Mouse (Mus musculus) CD4-positive helper T cell, adult 2 months (primary cell): Measurements from ENCODE around the gene Borcs8.
A peak's percentile ranks its signal among the peaks of the same experiment; 100 is the strongest.

Source experiments
- DNase-seq: peaks from one replicate; pipeline ENCODE4 v3.0.0-alpha.2; 2012; ENCODE audit warnings: low read depth, missing footprints, low spot score

The Borcs8 gene

DNA sequence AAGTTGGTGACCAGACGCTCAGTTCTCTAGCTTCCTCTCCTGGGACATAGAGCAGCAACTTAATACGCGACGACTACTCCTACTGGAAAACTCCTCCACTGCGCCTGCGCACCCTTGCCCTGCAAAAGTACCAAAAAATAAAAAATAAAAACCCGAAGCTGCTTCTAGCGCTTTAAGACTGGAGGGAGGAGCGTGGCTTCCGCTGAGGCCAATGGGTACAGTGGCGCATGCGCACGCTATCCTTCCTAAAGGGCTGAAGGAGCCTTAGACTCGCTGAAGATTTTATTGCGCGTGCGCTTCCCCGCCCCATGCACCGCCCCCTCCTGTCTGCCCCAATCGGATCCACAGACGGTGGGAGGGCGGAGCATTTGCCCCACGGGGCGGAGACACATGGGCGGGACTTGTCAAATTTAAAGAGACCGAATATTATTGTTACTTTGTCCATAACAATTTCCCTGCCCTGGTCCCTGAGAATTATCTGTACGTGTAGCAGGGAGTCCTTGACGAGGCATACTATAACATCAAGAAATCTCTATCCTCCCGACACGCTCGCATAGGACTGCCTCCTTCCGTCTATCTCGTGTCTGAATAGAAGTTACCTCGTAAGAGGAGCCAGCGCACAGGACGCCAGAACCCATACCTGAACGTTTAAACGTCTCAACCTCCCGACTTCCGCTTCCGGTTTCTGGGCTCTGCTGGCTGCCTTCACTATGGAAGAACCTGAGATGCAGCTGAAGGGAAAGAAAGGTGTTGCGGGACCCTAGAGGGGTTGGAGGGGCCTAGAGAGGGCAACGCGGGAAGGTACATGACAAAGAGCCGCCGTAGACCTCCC is at the start of gene Borcs8, which contains the start of the genes Rfxank and Mef2b:
Borcs8 (plus strand) TSS at position 474 of the 832 bp plus-strand sequence.
Rfxank (minus strand) TSS at position 129 of the 832 bp plus-strand sequence.
Mef2b (plus strand) TSS at position 686 of the 832 bp plus-strand sequence.
- DNase-seq, result peak; percentile 99

DNA sequence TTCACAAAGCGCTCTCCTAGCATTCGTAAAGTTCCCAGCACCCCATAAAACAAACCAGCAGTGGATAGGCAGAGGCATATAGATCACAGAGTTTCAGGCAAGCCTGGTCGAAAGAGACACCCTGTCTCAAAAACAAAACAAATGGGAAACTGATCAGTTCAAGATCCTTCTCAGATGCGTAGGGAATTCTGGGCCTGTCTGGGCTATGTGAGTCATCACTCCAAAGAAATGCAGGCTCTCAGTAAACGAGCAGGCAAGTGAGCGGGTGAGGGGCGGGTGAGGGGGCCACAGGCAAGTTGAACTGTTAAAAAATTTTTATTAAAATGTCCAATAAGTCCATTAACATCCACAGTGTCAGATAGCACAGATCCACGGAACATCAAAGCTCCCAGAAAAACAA is 46.5 kb upstream of the Borcs8 start:
- no peak for DNase-seq

DNA sequence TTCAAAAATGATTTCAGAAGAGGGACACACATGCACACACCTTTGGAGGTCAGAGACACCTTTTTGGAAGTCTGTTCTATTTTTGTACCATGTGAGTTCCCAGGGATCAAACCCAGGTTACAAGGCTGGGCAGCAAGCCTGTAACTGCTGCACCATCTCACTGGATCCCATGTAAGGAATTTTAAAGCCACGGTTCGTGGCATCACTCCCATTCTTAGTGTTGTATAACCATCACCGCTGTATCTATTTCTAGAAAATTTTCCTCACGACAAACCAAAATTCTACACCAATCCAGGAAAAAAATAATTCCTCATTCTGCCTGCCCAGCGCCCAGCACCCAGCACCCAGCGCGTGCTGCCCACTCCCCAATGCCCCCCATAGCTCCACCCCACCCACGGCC is 40.0 kb upstream of the Borcs8 start:
- no peak for DNase-seq

DNA sequence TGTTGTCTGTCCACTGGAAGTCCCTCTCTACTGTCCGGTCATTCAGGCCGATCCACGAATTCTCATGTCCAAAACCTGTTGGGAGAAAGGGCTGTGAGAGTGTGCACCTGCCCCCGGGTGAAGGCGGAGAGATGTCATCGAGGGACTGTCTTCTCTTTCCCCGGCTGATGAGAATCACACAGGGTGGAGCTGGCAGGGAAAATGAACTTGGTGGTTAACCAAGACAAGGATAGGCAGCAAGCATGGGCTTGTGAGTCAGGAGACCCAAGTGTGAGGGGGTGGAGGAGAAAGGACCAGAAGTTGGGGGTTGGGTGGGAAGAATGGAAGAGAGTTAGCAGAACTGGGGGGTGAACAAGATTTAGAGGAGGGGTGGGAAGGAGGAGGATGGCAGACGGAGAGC is 39.1 kb upstream of the Borcs8 start:
- DNase-seq, result no peak

DNA sequence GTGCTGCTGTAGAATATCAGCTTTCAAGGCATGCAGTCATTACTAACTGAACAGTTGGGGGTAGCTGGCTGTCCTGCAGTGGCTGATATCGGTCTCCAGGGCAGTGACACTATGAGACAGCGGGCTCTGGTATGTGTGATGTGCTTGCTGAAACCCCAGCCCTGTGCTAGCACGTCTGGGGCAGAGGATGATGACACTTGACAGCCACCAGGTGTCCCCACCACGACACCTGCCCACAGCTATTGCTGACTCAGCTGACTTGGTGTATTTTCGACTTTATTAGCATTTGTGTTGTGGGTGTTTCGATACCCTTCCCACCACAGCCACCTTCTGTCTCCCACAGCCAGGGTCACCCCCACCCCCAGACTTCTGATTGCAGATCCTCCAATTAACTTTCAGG is 34.8 kb upstream of the Borcs8 start:
- peak; percentile 73 for DNase-seq

DNA sequence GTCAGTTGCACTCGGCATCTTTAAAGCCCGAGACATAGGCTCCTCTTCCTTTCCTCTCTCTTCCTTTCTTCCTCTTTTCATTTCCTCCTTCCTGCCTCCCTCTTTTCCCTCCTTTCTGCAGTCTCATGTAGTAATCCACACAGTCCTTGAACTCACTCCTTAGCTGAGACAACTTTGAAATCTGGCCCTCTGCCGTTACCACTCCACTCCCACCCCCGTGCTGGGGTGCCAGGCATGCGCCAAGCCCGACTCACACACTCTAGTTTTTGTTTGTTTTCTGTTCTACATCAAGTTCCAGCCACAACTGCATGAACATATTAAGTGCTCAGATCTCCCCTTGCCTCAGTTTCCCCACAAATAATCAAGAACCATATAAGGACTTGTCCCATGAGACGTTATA is 34.4 kb upstream of the Borcs8 start:
- no peak for DNase-seq

DNA sequence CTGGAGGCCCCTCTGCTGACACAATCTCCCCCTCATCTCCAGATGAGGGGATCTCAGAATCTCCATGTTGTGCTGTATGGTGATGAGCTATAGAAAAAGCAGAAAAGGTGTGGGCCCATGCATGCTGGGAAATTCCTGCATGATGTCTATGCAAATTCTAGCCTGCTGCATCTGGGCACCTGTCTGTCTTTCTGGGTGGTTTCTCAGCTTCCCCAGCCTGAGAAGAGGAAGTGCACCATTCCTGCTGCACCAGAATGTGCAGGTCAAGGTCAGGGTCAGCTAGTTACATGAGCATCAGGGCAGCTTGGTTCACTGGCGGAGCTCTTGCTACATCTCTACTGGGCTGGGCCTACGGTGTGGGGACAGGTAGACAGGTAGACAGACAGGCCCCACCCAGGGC is 28.8 kb upstream of the Borcs8 start:
- DNase-seq, result no peak

DNA sequence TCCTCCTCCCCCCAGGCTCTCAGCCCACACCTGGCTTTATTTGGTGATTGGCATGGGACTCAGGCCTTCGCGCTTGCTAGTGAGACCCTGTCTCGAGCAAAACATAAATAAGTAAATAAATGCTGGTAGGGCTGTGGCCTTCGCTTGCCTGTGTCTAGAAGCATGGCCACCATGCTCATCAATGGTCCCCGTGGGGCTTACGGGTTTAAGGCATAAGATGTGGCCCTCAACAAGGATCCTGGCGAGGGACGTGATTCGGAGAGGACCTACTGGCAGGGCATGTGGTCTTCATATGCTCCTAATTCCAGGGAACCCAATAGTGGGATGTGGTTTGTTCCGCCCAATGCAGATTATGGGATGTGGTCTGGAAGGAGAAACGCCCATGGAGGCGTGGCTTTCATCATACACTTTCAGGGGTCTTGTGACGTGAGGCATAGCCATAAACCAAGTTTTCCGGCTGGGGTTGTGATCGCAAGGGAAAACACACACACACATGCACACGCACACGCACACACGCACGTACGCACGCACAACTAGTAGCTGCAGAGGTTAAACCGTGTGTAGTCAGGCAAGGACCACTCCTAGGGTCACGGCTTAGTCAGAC is 28.0 kb upstream of the Borcs8 start:
- no peak for DNase-seq

DNA sequence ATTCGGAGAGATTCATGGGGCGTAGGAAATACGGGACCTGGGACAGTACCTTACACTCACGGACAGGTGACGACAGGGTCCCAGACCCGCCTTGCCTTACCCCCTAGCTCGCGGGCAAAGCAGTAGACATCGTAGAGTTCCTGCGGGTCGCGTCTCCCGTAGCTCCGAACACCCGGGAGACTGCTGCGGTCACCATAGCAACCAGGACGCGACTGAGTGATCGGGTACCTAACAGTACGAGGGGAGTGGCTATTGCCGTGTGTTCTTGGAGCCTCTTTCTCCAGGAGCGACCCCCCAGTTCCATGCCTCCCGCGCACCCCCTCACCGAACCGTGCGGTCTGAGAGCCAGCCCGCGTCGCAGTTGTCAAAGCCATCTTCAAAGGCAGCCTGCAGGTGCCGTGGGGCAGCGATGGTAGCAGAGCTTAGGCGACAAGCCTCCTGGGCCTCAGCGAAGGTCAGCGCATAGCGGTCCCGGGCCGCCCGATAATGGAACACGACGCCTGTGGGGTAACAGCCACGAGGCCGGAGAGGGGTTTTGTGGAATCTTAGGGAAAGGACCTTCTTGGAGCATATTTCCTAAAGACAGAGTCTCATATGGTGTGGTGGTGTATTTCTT is 26.8 kb upstream of the Borcs8 start:
- no peak for DNase-seq

DNA sequence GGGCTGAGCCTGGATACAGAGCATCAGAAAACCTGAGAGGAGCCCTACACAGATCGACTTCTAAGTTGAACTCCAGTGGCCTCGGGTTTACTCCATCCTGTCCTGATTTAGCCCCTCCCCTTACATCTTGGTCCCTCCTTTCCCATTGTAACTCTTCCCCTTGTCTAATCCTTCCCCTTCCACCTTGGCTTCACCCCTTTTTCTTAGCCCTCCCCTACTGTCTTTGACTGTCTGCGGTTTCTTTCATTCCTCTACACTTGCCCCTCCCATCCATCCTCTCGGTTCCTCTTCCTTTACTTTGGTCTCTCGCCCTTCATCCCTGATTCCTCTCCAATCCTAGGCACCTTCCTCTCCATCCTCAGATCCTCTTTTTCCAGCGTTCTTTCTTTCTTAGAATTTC is 24.8 kb upstream of the Borcs8 start:
- no peak for DNase-seq

DNA sequence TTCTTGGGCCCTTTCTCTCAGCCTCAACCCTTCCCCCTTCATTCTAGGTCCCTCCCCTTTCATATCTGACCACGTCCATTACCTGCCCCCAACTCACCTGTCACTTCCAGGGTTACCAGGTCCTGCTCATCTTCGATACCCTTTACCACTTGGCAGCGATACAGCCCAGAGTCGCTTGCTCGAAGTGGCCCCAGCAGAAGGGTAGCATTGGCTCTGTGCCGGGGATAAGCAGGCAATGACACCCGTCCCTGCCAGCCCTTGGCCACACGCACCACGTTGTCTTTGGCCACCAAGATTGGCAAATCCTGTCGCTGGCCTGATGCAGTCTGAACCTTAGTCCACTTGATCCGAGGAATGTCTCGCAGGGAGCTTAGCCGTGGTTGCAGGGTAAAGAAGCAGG is 24.4 kb upstream of the Borcs8 start:
- no peak for DNase-seq

DNA sequence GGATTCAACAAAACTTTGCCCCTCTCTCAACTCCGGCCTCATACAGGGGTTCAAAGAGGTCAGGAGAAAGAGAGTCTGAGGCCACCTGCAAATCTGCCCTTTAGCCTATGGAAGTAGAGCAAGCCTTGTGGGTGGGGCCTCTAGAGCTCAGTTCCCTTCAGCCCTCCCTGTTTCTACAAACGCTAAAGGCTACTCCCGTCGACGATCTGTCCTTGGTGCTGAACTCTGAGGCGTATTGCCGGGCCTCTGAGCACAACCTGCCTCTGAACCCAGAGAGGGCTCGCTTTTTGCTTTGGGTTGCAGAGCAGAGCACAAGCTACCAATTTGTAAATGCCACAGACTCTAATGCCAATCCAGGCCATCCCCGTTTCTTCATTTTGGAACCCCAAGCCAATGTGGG is 21.7 kb upstream of the Borcs8 start:
- DNase-seq, result peak; percentile 25

DNA sequence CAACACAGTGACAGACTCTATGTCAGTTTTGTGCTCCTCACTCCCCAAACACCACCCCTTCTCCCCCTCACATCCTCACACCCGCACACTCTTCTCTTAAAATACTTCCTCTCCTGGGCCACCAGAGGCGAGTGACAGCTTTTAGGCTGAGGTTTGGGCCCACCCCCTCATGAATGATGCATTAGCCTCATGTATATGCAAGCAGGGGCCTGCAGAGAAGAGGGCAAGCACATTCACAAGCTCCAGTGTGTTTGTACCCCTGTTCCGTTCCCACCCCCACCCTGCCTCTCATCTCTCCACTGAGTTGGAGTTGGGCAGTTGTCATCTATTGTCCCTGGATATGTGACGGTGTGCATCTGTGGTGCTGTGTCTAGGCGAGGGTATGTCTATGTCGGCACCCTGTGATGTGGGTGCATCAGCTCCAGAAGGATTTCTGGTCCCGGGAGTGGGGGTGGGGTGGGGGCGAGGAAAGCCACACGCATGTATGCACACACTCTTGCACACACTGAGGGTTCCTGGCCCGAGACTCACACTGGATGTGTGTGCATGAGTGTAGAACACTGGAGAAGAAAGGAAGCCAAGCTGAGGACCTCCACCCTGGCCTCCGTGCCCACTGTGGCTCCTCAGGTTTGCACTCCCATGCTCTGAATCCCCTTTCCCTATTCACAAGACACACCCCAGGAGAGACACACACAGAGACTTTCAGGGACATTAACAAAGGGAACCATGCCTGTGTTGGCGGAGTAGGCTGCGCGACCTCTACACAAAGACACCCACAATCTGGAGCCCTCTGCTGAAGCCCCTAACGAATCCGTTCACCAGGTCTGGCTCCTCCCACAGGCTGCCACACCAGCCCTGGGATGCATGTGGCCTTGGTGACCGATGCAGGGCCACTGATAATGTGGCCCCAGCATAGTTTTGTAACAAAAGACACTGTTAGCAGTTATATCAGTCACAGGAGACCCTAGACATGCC is 20.3 kb upstream of the Borcs8 start:
- DNase-seq, result no peak

DNA sequence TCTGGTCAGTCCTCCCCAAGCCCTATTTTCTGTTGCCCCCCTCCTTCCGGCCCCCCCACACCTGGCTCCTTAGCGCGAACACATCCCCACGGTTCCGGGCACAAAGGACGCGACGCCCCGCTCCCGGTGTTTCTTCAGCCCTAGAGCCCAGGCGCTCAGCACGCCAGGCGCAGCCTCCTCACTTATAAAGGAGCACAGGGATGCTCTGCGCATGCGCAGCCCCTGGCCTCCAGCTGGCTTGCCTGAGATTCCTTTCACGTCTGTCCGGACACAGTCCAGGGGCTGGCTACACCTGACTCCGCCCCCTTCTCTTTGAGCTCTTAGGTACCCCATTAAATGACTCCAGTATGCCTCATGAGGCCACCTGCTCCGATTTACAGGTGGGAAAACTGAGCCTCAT is 18.6 kb upstream of the Borcs8 start, which contains the start of gene Ncan:
Ncan (minus strand) TSS at position 207 of the 400 bp plus-strand sequence.
- peak; percentile 42 for DNase-seq

DNA sequence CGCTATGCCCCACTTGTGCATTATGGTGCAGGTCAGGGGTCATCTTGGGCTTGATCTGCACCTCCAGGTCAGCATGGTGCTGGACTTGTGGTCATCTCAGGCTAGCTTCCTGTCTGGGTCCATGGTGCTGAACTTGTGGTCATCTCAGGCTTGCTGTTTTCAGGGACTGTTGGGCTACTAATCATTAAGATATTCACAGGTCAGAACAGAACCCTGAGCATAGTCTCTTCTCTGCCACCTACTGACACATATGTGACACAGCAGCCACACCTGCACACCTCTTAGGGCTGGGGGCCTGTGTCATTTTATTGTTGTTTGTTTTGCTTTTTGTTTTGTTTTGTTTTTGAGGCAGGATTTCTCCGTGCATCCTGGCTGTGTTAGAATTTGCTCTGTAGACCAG is 16.4 kb upstream of the Borcs8 start:
- peak; percentile 31 for DNase-seq

DNA sequence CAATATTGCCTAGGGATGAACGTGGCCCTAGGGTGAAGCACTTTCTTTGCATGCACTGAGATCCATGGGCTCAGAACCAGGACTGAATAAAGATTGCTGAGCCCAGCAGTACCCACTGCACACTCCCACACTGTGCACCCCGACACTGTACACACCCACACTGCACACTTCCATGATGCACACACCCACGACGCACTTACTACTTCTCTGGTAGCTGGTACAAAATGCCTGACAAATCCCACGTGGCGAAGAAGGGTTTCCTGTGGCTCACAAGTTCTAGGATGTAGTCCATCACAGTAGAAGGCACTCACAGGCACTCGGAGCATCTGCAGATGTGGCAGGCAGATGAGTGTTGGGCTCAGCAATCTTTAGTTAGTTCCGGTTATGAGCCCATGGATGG is 14.3 kb upstream of the Borcs8 start:
- no peak for DNase-seq

DNA sequence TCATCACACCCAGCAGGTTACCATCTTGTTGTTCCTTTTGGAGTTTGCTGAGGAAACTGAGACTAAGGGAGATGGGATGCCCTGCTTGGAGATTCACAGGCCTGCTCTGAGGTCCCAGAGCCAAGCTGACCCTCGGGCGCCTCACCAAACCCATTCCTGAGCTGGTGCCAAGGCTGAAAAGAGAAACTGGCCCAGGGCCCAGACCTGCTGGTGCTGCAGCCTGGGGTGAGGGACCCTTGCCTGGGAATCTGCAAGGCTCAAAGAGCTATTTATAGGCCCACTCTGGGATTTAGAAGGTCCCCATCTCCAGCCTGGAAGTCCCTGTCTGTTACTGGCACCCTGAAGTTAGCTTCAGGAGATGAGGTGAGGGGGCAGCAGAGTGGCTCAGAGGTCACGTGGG is 10.9 kb upstream of the Borcs8 start:
- DNase-seq, result no peak

DNA sequence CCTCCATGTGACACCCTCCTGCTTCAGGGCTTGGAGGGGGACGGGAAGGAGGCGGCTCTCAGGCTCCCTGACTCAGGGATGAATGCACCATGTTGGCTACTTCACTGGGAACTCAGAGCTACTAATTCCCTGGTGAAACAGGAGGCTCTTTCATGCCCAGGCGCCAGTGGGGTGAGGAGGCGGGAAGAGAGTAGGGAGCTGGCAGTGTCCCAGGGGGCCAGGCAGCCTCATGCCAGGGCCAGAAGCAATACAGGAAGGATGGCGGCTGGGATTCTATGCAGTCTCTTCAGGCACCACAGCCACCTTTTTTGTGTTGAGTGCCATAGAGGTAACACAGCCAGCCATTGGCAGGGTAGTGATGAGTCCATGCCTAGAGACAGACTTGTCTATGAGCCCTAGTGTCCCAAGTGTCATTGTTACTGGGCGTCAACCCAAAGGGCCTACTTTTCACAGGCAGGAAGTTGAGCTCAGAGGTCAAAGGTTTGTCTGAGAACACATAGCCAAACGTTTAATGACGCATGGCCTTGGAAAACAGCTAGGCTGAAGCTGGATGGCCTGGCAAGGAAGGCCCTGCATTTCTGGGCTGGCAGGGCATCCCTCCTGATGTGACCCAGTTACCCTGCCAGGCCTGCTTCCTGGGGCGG is 9.9 kb upstream of the Borcs8 start:
- DNase-seq, result no peak

DNA sequence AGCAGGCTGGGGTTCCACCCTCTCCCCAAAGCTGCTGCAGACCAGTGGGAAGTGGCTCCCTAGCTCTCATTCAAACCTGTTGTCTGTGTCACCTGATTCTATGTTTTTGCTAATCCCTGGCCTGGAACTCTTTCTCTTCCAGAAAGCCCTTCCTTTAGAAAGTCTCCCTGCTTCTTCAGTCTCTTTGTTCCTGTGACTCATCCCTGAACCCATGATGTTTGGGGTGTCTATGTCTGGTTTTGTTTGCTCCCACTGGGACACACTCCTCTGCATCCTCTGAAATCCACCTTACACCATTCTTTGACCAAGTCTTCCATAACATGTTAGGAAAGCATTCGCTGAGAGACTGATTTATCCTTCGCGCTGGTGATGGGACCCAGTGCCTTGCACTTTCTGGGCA is 9.2 kb upstream of the Borcs8 start:
- no peak for DNase-seq

DNA sequence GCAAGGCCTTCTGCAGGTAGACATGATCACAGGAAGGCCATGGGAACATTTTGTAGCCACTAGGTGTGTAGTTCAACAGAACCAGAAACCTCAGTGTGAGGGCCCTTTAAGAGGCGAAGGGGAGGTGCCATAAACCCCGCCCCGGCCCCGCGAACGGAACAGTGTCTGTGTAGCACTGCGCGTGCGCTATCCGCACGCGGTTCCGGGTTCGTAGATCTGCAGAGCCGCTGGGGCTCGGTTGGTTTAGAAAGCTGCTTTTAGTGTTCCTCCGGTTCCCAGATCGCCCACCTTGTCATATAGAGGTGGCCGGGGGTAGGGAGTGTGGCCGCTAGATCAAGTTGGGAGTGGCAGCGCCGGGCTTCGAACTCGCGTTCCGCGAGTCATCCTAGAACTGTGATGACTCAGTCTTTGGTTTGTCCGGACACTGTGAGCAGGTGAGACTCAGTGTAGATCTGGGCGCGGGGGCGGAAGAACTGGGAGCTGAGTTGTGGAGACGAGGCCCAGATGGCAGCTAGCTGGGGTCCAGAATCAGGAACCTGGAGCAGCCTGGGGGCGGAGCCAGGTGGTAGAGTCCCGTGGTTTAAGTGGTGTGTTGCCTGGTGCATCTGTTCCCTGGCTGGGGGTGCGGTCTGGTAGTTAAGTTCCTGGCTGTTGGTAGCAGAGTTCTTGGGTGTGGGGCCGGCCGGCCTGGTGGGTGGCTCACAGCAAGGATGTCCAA is 8.0 kb upstream of the Borcs8 start, which contains the start of gene Nr2c2ap:
Nr2c2ap (plus strand) TSS at position 168 of the 718 bp plus-strand sequence.
- DNase-seq, result peak; percentile 95
